Mouse (Mus musculus) kidney, postnatal 0 days (tissue): ENCODE results near the gene Zfp28. TPM values are rescaled to one million over a fixed set of nuclear protein-coding genes. Genes with fewer than 3 reads are reported as not detected.

Experiments used
- ATAC-seq: fragments of 200-750 bp; cut with Nextera tagmentation; replicated peaks from 2 replicates; pipeline ENCODE4 v1.8.0; 2017; ENCODE audit warnings: low read depth, moderate number of reproducible peaks, moderate TSS enrichment, moderate library complexity; ENCODE audit not compliant: low FRiP score
- DNase-seq: peaks from one replicate; pipeline ENCODE4 v3.0.0-alpha.2; 2016; ENCODE audit warnings: low spot score
- H3K27ac ChIP-seq: fragments of 300-500 bp; sonication (generic); 2 replicates; pipeline ENCODE4 v1.5.1; 2014; ENCODE audit warnings: mild to moderate bottlenecking
- H3K27me3 ChIP-seq: fragments of 300-500 bp; sonication (generic); 2 replicates; pipeline ENCODE4 v1.6.1; 2014; ENCODE audit warnings: low read length, mixed read lengths; ENCODE audit not compliant: insufficient read depth
- H3K36me3 ChIP-seq: fragments of 300-500 bp; sonication (generic); 2 replicates; pipeline ENCODE4 v1.6.1; 2014; ENCODE audit warnings: low read length, mixed read lengths; ENCODE audit not compliant: insufficient read depth
- H3K4me1 ChIP-seq: fragments of 300-500 bp; sonication (generic); replicated peaks from 2 replicates; pipeline ENCODE4 v1.6.1; 2014; ENCODE audit warnings: antibody characterized with exemption, low read length, mixed read lengths; ENCODE audit not compliant: insufficient read depth
- H3K4me2 ChIP-seq: fragments of 300-500 bp; sonication (generic); 2 replicates; pipeline ENCODE4 v1.6.1; 2014; ENCODE audit warnings: mild to moderate bottlenecking, low read length, moderate library complexity, mixed read lengths
- H3K4me3 ChIP-seq: fragments of 300-500 bp; sonication (generic); replicated peaks from 2 replicates; pipeline ENCODE4 v1.5.1; 2014; ENCODE audit warnings: low read depth, low read length
- H3K9ac ChIP-seq: fragments of 300-500 bp; sonication (generic); 2 replicates; pipeline ENCODE4 v1.6.1; 2014; ENCODE audit warnings: low read depth, low read length
- H3K9me3 ChIP-seq: fragments of 300-500 bp; sonication (generic); replicated peaks from 2 replicates; pipeline ENCODE4 v1.6.1; 2016; ENCODE audit warnings: low read length, inconsistent platforms, mixed read lengths
- CTCF ChIP-seq: IDR thresholded peaks from 2 replicates; pipeline ENCODE4 v1.5.1; 2016; ENCODE audit warnings: antibody characterized with exemption, low read depth, mild to moderate bottlenecking, moderate library complexity
- WGBS: fragments of 180-500 bp; shearing (Covaris S2); extraction: QIAGEN DNeasy Blood & Tissue Kit; methylation state at CpG from one replicate; pipeline ENCODE4 v1.1.7; 2014; 5-methylcytosine and 5-hydroxymethylcytosine counted together
- polyA plus RNA-seq: library from polyadenylated mRNA; unstranded; fragments of >200 nt; fragmentation: Nextera tagmentation; extraction: Ambion mirVana; gene quantifications from 2 replicates; pipeline ENCODE4 v1.2.1, GENCODE M21; 2015

Zfp28 gene
- polyA plus RNA-seq, 1 experiment from 2014 or later: 7.4 TPM

GRCm38 (mm10) chr7:6429381-6429780 is 46.3 kb downstream of the Zfp28 start:
- WGBS: 90% methylated on average over 3 of the region's 3 CpGs

DNA sequence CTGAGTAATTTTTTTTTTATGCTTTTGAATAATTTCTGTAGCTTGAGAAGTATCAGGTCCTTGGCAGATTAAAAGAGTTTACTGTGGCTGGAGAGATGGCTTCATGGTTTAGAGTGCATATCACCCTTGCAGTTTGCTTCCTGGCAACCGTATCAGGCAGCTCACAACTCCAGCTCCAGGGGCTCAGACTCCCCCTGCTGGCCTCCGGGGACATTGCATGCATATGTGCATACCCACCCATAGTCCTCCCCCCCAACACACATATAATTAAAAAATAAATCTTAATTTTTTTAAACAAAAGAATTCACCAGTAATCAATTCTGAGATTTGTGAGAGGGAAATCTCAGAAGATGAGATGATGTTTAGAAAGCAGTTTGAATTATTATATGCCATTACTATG is 47.2 kb downstream of the Zfp28 start:
- H3K4me3 ChIP-seq: no peak overlapping the region
- no peaks in the 10 kb centered on the region for H3K36me3 ChIP-seq
- H3K9me3 ChIP-seq: no peaks in the 10 kb centered on the region
- no peaks in the 10 kb centered on the region for H3K27me3 ChIP-seq
- 49% methylated on average over 2 of the region's 2 CpGs for WGBS
- no peak for ATAC-seq
- TF ChIP-seq CTCF: peak; percentile 53; the same call in 1 of the 2 replicates
- no peak overlapping the region for H3K9ac ChIP-seq
- H3K27ac ChIP-seq: no peak overlapping the region
- no peak overlapping the region for H3K4me2 ChIP-seq
- DNase-seq: peak; percentile 2
- H3K4me1 ChIP-seq: no peaks in the 10 kb centered on the region

More at GRCm38 (mm10) chr7:6429381-6429780, 46.3 kb downstream of the Zfp28 start:
- H3K27ac ChIP-seq: no peak overlapping the region
- no peaks in the 10 kb centered on the region for H3K27me3 ChIP-seq
- no peak for ATAC-seq
- no peaks in the 10 kb centered on the region for H3K4me1 ChIP-seq
- H3K4me2 ChIP-seq: no peak overlapping the region
- peak; percentile 19; the same call in 1 of the 2 replicates for TF ChIP-seq CTCF
- no peaks in the 10 kb centered on the region for H3K36me3 ChIP-seq
- DNase-seq: no peak
- H3K9ac ChIP-seq: no peak overlapping the region
- H3K4me3 ChIP-seq: no peak overlapping the region
- H3K9me3 ChIP-seq: no peaks in the 10 kb centered on the region

DNA sequence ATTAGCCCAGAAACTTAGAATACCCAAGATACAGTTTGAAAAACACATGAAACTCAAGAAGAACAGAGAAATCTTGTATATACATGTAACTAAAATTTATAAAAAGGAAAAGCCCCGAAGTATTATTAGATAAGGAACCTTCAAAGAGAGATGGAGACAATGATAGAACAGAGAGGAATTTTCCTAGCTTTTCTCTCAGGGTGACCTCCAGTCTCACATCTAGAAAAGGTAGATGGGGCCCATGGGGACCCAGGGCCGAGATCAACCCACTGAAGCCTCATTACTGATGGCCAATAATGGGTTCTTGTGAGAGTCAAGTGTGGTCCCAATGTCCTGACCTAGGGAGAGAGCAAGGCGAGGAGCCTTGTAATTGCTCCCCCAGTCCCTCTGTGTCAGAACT is 55.3 kb downstream of the Zfp28 start, which contains the start of gene Olfr1344:
Olfr1344 (plus strand) TSS at position 301 of the 400 bp plus-strand sequence.
- DNase-seq: no peak

DNA sequence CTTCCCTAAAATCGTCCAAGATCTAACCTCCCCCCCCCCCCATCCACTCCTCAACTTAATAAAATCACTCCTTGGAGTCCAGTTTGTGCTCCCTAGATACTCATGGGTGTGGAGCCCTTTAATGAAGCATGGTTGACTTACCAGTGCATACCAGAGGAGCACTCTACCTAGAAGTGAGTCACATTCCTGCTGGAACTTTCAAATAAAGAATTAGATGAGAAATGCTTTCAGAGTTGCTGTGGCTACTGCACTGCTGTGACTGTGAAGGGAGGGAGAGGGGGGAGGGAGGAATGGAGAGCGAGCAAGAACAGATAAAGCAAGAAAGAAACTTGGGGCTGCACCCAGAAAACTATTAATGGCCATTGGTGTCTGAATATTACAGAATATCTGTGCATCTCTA is 58.1 kb downstream of the Zfp28 start:
- Histone ChIP-seq H3K36me3 (no peaks in the 10 kb centered on the region), H3K4me2 (no peak overlapping the region), H3K9ac (no peak overlapping the region), H3K4me1 (no peaks in the 10 kb centered on the region), H3K27ac (no peak overlapping the region), H3K27me3 (no peaks in the 10 kb centered on the region), H3K4me3 (no peak overlapping the region), H3K9me3 (no peaks in the 10 kb centered on the region)
- 61% methylated on average over 2 of the region's 2 CpGs for WGBS
- DNase-seq: no peak
- 0 out of 2 replicates have a peak, but pooled peaks have one; percentile 33 for ATAC-seq
- no peak for TF ChIP-seq CTCF

More for the DNA sequence above, 55.3 kb downstream of the Zfp28 start, which contains the start of gene Olfr1344:
- ATAC-seq: no peak
- Histone ChIP-seq H3K27me3 (no peaks in the 10 kb centered on the region), H3K4me2 (no peak within 1 kb of the TSS), H3K4me1 (no peaks in the 10 kb centered on the region), H3K9ac (no peak within 1 kb of the TSS), H3K4me3 (no peak within 1 kb of the TSS), H3K27ac (no peak within 1 kb of the TSS), H3K9me3 (no peaks in the 10 kb centered on the region), H3K36me3 (no peaks in the 10 kb centered on the region)
- 67% methylated on average over 3 of the region's 3 CpGs for WGBS
- no peak for TF ChIP-seq CTCF

Other genes with a start within 250 kb of the Zfp28 start
- gene Zfp787, start 227.3 kb upstream of the Zfp28 start, polyA plus RNA-seq: 60.1 and 72.0 TPM in 2 replicates
- gene Zfp444, start 211.1 kb upstream of the Zfp28 start, polyA plus RNA-seq: 66.2 and 66.3 TPM in 2 replicates
- gene Galp, start 186.2 kb upstream of the Zfp28 start, polyA plus RNA-seq: not detected in 2 replicates
- gene Zscan5b, start 161.0 kb upstream of the Zfp28 start, polyA plus RNA-seq: not detected in 2 replicates
- not detected in 2 replicates for gene Epp13, start 130.6 kb upstream of the Zfp28 start, polyA plus RNA-seq
- gene Zfp667, start 96.7 kb upstream of the Zfp28 start, polyA plus RNA-seq: 4.8 and 4.9 TPM in 2 replicates
- 3.2 and 4.2 TPM in 2 replicates for gene Zfp583, start 52.0 kb upstream of the Zfp28 start, polyA plus RNA-seq
- 0.39 and 0.64 TPM in 2 replicates for gene Gm3854, start 39.5 kb upstream of the Zfp28 start, polyA plus RNA-seq
- gene Zfp78, start 20.0 kb upstream of the Zfp28 start, polyA plus RNA-seq: 1.4 and 2.0 TPM in 2 replicates
- gene Smim17, start 15.4 kb downstream of the Zfp28 start, polyA plus RNA-seq: not detected in 2 replicates
- gene Gm20715, start 27.0 kb downstream of the Zfp28 start, polyA plus RNA-seq: not detected in 2 replicates
- gene Olfr1344, start 55.4 kb downstream of the Zfp28 start, polyA plus RNA-seq: not detected in 2 replicates
- gene Olfr1336, start 72.9 kb downstream of the Zfp28 start, polyA plus RNA-seq: not detected in 2 replicates
- gene Olfr1346, start 83.8 kb downstream of the Zfp28 start, polyA plus RNA-seq: not detected in 2 replicates
- gene Olfr5, start 103.6 kb downstream of the Zfp28 start, polyA plus RNA-seq: not detected in 2 replicates
- not detected in 2 replicates for gene Olfr1347, start 116.5 kb downstream of the Zfp28 start, polyA plus RNA-seq
- not detected in 2 replicates for gene Olfr1348, start 125.5 kb downstream of the Zfp28 start, polyA plus RNA-seq
- not detected in 2 replicates for gene Olfr1349, start 139.7 kb downstream of the Zfp28 start, polyA plus RNA-seq
- gene Olfr1350, start 181.5 kb downstream of the Zfp28 start, polyA plus RNA-seq: not detected in 2 replicates